Mouse (Mus musculus) lung, postnatal 36 days (tissue): ENCODE data around the gene March5.
A peak's percentile ranks its signal among the peaks of the same experiment; 100 is the strongest.
"Not testable (repeated sequence)": the region's sequence is repeated elsewhere in the genome, so short reads cannot be mapped to it uniquely, and the experiment has no call there.

Experiments
- DNase-seq: peaks from one replicate; pipeline ENCODE4 v3.0.0; 2022; ENCODE audit warnings: mixed read lengths

March5 gene

DNA sequence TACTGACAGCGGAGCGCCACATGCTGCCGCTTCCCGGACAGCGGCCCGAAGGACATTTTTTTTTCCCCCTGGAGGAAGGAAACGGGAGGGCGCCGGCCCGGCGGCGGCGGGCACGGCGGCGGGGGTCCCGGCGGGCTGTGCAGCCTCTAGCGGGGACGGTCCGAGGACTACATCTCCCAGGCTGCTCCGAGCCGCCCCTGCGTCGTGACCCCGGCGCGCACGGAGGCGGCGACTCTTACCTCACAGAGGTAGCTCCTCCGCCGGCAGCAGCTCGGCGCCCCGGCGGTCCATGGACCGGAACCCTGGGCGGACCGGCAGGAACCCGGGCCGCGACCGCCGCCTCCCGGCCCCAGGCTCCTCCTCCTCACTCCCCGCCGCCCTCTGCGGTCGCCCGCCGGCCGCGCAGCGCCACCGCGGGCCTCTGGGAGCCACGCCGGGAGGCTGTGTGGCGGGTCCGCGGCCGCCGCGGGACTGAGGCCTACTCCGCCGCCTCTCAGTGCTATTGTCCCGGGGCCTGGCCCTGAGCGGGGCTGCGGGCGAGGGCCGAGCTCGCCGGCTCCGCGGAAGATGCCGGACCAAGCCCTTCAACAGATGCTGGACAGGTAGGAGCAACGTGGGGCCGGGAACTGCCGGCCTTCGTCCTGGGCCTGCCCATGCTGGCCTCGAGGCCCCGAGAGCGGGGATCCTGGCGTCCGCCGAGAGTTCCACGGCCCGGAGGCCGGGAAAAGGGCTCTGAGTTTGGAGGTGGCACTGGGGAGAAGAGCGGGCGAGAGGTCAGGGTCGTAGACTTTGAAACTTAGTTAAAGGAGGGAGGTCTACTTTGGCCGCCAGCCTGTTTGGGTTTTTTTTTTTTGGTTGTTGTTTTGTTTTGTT, at the start of gene March5:
March5 (plus strand) TSS at position 241 of the 873 bp plus-strand sequence.
- peak; percentile 93 for DNase-seq

DNA sequence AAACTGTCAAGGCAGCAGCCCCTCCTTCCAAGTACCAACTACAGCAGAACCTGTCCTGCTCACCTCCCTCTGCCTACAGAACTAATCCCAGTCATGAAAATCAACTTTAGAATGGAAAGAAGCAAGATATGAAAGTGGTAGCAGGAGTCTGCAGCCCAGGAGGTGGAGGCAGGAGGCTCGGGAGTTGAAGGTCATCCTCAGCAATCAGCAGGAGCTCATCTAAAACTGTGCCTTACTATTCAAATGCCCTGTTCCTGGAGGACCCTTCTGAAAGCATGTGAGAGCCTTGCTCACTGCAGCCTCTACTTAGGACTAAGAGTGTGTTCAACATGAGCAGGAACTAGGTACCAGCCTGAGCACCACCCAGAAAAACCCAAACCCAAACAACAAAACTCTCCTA, 35.2 kb upstream of the March5 start:
- no peak for DNase-seq

DNA sequence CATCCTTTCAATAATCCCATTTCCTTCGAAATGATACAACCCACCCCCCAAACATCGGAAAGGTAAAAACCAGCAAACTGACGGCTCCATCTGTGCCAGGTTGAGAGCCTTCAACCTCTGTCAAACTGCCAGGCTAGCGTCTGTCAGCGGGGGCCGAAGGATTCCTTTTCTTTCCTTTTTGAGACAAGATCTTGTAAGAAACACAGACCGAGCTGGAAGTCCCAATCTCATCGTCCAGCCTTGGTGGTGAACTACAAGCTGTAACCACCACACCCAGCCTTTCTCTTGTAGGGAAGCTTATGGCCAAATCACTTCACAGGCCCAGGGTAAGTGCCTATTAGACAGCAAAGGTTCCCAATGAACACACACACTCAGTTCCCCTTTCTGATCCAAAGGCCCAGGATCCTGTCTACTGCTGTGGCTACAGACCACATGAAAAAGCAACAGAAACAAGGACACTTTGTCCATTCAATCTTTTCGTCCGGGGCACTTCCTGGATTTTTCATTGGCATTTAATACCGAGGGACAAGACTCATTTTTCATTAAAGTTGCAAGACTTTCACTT, 34.7 kb upstream of the March5 start:
- peak; percentile 21 for DNase-seq

DNA sequence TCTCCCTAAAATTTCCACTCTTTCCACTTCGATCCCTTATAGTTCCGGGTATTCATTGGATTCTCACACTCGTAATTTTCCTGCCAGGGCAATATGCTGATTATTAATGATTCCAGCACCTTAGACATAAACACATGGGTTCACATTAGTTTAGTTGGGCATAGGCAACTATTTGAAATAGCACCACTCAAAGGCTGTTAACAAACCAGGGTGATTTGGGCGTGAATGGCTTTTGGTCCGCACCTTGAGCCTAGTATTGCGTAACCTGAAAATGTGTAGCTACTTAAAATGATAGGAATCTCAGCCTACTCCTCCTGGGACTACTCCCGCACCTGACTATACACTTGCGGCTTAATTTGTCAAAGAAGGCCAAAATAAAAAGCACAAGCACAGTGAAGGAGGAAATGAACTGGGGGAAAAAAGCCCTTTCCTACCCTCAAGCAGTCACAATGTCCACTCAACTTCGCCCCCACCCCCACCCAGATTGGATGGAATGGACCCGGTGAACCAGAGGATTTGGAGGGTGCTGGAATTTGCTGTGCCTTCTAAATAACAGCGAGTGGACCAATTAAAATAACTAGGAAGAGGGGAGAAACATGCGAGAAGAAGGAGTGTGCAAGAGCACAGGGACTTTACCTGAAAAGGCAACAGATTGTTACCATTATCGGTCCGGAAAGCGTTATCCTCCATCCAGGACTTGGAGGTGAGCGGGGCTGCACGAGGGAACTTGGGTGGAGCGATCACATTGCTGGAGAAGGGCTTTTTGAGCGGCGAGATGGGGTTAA, 33.8 kb upstream of the March5 start:
- DNase-seq, result peak; percentile 46

DNA sequence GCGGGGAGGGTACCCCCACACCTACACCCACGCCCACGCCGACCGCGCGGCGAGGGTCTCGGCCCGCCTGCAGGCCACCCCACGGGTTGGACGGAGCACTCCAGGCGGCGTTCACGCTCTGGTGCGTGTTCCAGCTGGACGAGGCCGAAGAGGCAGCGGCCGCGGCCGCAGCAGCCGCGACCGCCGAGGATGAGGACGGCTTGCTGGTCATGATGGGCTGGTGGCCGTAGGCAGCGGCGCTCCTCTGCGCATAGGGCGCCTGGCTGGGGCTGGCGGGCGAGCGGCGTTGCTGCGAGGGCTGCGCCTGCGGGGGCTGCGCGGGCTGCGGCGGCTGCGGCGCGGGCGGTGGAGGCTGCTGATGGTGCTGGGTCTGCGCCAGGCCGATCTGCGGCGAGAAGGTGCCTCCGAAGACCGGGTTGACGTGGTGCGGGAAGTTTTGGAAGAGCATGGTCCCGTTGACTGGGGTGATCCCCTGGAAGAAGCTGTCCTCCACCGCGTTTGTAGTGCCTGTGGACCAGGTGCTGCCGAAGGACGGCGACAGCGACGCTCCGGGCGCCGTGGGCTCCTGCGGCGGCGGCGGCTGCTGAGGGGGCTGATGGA, 33.1 kb upstream of the March5 start:
- DNase-seq, result peak; percentile 25

DNA sequence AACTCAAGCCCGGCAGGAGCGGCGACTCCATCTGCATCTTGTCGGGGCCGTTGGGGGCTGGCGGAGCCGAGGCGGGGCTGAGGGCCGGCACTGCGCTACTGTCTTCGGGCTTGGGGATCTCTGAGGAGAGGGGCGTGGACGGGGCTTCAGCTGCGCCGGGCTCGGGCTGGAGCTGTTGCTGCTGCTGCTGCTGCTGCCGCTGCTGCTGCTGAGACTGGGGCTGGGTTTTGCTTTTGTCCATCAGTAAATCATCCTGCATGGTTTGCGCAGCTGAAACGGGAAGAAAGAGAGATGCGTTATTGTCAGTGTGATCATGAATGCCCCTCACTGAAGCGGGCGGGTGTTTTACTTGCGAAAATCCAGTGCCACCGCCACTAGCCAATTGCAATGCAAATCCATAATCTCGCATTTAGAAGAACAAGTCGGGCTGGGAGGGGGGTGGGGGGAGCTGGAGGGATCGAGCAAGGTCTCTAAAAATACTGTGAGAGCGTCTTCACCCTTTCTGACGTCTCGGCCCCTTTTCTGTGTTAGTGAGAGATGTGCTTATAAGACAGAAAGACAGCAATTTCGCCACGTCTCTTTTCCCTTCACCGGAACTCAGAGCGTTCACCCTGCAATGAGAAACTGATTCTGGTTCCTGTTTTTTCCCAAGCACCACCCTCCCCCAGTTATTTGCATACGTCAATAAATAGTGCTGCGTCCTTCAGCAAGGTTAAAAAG, 32.5 kb upstream of the March5 start:
- peak; percentile 82 for DNase-seq

DNA sequence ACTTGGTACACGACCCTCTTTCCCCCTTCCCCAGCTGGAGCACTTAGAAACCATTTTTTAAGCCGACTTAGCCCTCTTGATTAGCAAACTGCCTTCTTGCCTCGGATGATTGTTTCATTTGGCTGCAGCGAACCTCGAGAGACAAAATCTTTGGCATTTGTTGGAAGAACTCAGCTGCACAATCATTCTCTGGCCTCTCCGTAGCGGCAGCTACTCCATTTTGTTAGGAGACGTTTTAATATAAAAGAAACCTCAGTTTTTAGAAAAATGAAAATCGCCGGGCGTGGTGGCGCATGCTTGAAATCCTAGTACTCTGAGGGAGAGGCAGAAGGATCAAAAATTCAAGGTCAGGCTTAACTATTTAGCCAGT, 31.9 kb upstream of the March5 start:
- DNase-seq, result no peak

DNA sequence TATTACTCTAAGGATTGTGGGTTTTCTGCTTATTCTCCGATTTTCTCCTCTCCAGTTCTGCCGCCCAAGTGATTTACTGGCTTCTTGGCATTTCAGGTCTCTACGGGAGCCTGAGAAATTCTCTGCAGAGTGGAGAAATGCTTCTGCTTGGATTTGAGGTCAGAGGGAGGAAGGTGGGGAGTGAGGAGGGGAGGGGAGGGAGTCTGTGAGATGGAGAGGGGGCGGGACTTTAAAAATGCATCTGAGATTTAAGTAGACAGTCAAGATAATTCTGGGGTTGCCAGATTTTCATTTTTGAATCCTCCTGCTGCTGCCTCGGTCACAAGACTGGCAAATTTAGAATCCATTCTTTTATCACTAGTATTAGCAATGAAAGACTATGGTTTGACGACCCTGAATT, 31.4 kb upstream of the March5 start:
- peak; percentile 62 for DNase-seq

DNA sequence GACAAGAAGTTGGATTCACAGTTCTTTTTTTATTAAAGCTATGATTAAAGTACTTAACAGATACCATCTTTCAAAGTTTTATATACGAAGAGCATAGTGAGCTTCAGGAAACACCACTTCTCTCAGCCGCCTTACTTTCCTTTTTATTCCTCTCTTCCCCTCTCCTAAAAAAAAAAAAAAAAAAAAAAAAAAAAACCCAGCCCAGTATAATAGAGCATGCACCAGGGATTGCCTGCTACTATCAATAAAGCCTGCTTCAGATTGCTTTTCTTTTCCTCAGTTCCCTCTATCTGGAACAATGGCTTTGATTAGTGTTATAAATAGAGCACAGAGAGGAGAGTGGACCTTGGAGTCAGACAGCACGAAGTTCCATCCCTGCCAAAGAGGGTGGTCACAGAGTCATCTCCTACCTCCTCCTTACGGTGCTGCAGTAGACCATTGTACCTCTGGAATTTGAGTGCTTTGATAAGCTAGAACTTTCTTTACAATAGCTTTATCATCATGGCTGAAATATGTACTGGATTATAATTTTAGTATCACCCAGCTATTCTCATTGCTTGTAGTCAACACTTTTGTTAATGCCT, 30.4 kb upstream of the March5 start:
- DNase-seq, result no peak

DNA sequence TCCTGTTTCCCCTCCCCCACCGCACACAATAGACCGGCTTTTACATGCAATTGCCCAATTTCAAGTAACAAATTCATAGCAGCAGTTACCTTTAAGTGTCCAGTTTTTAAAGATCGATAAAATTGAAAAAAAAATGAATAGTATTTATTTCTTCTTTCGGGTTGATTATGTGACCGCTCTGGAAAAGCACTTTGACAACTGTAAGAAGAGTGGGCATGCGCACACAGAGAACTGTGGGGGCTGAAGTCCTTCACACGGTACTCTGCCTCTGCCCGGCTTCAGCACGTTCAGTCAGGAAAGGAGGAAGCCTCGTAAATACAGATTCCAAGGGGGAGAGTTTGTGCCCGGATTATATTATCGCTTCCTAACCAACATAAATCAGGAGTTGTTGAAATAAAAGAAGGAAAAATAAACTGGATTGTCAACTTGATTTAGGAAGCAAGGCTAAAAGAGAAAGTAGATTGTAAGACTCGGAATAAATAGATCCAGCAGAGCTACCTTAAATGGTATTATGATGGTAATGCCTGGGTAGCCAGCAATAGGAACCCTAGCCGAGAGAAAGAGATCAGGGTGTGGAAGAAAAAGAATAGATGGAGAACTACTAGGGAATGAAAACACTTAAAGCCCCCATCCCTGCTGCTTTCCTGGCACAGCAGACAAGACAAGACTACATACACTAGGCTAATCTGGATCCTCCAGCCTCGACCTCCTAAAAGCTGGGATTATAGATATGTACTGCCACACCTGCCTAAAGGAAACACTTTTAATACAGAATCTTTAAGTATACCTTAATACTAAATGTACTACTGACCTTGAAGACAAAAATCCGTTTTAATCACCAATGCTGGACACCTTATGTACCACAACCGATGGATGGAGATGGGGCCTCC, 29.3 kb upstream of the March5 start:
- DNase-seq, result peak; percentile 73

DNA sequence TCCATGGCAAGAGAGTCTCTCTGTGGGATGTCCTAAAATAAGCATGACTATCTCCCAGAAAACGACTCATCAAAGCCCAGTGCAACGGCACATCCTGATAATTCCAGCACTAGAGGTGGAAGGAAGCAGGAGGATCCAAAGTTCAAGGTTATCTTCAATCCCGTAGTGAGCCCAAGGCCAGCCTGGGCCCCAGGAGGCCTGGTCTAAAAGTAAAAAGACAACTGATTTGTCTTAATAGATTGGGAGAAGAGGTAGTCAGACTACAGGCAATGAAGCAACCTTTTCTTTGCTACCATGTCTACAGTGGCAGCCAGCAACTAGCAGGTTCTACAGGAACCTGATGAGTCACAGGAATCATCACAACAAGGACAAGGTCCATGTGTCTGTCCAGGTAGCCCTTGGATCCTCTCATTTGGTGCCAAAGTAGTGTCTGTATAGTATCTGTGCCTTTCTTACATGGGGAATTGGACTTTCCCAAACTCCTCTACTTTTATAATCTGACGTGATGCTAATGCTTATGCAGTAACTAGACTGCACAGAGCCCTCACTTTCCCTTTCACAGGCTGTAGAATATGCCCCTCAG, 18.9 kb upstream of the March5 start:
- DNase-seq, result no peak

DNA sequence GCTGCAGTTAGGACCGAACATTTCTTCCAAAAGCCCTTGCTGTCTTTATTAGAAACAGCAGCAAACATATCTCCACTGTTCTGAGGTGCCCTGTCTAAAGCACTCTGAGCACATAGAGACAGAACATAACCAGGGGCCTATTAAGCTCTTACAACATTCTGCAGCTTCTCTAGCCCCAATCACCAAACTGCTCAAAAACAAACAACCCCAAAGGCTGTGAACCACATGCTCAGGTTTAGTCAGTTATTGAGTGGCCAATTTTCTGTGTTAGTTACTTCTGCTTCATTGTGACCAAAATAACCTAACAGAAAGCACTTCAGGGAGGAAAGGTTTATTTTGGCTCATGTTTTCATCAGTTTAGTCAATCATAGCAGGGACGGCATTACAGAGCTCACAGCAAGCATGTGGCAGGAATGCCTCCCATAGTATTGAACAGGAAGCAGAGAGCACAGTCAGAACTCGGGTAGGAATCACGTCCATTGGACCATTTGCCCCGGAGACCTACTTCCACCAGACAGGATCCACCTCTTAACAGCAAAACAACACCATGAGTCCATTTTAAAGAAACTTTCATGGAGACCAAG, 14.8 kb upstream of the March5 start:
- DNase-seq, result peak; percentile 16

DNA sequence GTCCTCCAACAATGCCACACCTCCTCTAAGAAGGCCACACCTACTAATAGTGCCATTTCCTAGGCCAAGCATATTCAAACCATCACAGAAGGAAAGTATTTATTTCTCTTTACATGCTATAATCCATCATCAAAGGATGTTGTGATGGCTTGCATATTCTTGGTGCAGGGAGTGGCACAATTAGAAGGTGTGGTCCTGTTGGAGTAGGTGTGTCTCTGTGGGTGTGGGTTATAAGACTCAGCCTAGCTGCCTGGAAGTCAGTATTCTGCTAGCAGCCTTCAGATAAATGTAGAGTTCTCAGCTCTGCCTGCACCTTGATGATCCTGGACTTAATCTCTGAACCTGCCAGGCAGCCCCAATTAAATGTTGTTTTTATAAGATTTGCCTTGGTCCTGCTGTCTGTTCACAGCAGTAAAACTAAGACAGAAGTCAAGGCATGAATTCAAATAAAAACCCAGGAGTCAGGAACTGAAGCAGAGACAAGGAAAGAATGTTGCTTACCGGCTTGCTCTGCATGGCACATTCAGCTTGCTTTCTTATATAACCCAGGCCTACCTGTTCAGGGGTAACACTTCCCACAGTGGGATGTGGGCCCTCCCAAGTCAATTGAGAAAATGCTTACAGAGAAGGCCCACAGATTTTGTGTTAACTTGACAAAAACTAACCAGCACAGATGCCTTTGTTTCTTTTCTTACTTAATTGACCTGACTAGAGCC, 9.0 kb upstream of the March5 start:
- DNase-seq, result no peak

DNA sequence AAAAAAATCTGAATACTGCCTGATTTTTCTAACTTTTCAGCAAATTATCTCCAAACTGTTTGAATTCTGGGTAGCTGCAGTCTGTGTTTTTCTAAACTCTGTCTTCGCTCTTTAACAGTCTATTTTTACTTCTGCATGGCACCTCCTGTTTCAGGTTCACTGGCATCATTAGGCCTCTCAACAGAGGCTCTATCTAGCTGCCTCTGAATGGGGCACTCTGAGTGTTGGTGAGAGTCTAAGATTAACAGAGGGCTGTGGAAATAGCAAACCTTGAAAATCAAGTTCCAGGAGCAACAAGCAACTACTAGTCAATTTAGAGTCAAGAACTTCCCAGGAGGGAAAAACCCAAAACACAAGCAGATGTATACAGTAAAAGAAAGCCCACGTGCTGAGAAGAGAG, 7.5 kb upstream of the March5 start:
- no peak for DNase-seq

DNA sequence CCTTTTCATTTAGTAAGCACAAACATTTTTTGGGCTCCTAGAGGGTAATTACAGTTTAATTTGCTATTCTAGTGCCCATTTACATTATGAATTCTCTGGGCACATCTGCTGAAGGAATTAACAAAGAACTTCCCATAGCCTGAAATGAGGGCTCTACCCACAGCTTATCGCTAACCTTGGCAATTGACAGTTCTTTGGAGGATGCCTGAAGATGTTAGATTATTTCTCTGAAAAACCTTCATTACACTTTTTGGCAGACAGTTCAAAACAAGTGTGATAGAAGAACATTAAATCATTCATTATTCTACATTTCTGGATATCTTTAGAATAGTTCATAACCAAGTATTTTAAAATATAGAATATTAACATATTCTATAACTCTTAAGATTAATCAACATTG, 4.0 kb upstream of the March5 start:
- no peak for DNase-seq

DNA sequence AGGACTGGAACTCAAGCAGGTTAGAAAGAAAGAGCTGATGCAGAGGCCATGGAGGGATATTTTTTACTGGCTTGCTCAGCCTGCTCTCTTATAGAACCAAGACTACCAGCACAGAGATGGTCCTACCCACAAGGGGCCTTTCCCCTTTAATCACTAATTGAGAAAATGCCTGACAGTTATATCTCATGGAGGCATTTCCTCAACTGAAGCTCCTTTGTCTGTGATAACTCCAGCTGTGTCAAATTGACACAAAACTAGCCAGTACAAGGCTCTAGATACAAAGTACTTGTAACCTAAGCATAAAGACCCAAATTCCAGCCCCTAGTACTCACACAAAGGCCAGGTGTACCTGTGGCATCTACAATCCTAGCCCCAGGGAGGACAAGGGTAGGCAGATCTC, 2.2 kb upstream of the March5 start:
- DNase-seq, result not testable (repeated sequence)

DNA sequence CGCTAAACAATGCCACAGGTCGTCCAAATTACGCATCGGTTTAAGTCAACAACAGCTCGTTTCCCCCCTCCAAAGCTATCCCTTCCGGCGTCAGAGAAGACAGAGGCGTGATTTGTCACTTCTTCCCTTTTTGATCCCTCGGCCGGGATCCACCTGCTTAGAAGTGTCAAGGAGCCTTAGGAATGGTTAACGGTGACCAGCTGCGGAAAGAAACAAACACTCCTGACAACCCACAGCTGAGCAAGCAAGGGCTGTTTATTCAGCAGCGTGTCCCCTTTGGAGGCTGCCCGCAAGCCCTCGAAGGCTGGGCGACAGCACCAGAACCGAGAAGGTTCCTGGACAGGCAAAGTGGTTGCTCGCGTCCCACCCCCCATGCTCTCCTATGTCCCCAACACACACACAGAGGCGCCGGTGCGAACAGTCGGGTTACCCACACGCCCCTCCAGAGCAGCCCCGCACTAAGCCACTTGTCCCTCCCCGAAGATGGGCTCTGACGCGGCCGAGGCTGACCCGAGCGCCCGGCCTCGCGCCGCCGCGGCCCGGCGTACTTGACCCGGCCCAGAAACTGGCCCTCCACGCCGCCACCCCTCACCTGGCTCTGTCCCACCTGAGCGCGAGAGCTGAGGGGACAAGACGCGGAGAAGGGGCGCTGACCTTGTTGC, 571 bp upstream of the March5 start:
- DNase-seq, result peak; percentile 60

DNA sequence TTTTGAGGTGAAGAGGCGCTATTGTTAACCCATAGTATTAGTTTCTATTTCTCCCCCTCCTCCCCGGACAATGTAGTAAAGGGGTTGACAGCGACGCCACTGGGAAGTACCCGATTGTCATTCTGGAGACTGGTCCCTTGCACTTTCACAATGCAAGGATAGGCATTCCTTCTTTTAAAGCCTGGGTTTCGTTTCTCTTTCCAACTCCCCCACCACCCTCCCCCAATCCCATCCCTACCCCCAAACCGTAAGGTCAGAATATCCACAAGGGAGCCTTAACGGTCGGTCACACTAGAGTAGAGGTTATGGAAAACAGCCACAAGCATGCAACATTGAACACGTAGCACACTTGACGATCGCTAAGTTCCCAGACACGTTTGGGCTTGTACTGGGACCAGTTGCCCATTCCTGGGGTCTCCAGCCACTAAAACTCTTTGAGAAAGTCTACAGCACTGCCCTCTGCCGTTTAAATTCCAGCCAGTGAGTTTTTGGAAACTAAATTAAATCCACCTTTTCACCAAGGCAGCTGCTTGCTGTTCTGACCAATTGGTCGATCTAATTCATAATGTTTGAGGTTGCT, 923 bp downstream of the March5 start, which contains the start of gene Cpeb3:
Cpeb3 (minus strand) TSS at position 426 of the 580 bp plus-strand sequence.
- peak; percentile 58 for DNase-seq

DNA sequence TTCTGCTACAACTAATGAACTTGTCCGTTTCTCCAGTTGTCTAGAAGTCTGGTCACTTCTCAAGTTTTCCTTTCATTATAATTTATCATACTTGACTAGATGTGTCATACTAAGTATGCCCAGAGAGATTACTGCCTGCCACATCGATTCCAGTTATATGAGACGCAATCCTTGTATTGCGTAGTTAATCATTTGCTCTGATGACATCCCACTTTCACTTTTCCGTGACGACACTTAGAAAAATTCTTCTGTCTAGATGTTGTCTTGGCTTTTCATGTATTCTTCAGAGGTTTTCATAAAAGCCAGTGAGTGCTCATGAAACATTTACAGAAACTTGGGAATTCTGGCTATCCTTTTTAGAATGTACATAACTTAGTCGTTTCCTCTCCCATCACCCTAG, 1.6 kb downstream of the March5 start:
- DNase-seq, result no peak
